In the genomic region with DNA sequence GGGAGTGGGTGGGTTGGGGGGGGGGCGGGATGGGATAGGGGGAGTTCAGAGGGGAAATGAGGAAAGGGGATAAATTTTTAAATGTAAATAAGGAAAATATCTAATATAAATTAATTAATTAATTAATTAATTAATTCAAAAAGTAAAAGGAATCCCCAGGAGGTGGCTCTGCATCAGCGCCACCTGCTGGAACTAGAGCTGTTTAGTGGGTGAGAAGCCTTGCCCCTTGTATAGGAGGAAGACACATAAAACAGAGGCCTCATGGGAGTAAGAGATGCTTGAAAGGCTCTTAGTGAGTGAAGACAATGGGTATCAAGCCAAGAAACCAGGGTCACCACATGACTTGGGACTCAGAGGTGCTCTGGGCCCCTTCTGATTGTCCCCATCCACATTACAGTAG, we compare ENCODE assay signal across 26 mouse cellular contexts. TPM values are rescaled to one million over a fixed set of nuclear protein-coding genes. Genes with fewer than 3 reads are reported as not detected.
DNase-seq lines count a peak whose midpoint lies in the region; ATAC-seq and TF ChIP-seq lines count a peak whose summit lies in the region.
"Had no signal": no experiment of that assay in that cellular context is flagged by ENCODE, and none has a peak within 500 bp of the region (broad histone marks: within the 10 kb centered on the region; RNA-seq: fewer than 3 reads in every experiment).

No protein-coding gene starts in this region.

- H3K36me3 ChIP-seq in thymus, adult 2 months (ENCODE audit: control insufficient read depth, insufficient read depth, low read length): no peaks in the 10 kb centered on the region
- no peaks in the 10 kb centered on the region for H3K36me3 ChIP-seq in heart, embryonic 10.5 days
- H3K36me3 ChIP-seq: embryonic facial prominence, embryonic 15.5 days; limb, embryonic 13.5 days had no signal

- no peaks in the 10 kb centered on the region for H3K4me1 ChIP-seq in thymus, adult 2 months (replicated peaks; ENCODE audit: control insufficient read depth, insufficient read depth, low read length)
- no peaks in the 10 kb centered on the region for H3K4me1 ChIP-seq in heart, embryonic 10.5 days
- H3K4me1 ChIP-seq: embryonic facial prominence, embryonic 15.5 days; limb, embryonic 13.5 days had no signal

- H3K27me3 ChIP-seq in thymus, adult 2 months (ENCODE audit: control insufficient read depth, insufficient read depth, low read length): no peaks in the 10 kb centered on the region
- no peaks in the 10 kb centered on the region for H3K27me3 ChIP-seq in heart, embryonic 10.5 days (ENCODE audit: insufficient read depth, poor library complexity, severe bottlenecking)
- H3K27me3 ChIP-seq: embryonic facial prominence, embryonic 15.5 days; limb, embryonic 13.5 days had no signal

- no peak for ATAC-seq in inflammation-experienced regulatory T-cells, adult 6 months
- ATAC-seq: forebrain, postnatal 0 days had no signal

- no peak for DNase-seq in layer of hippocampus, adult 2 months (ENCODE audit: low spot score in 2 of 2)
- no peak for DNase-seq in layer of hippocampus, adult 18-20 months (ENCODE audit: low spot score in 2 of 2)
- peak; percentile 48 for DNase-seq in thymus, postnatal 14 days
- no peak for DNase-seq in thymus, adult 2 months
- peak; percentile 11 for DNase-seq in induced T-regulatory cell, adult 2 months (ENCODE audit: low read depth)
- no peak for DNase-seq in heart, embryonic 10.5 days (ENCODE audit: low spot score)
- DNase-seq: adrenal gland, adult 2 months; cerebellum, adult 2 months; cerebellum, postnatal 36 days; forebrain, postnatal 0 days; kidney, adult 9 months; kidney, postnatal 36 days; lung, postnatal 4 days; right cerebral cortex, adult 18-20 months had no signal

- WGBS in thymus, adult 2 months: 86% methylated on average over 2 of the region's 2 CpGs
- 81% methylated on average over 2 of the region's 2 CpGs for WGBS in heart, embryonic 10.5 days

- TF ChIP-seq POLR2A in thymus, adult 2 months (IDR thresholded peaks at IDR 0.05; ENCODE audit: control insufficient read depth, extremely low read depth, insufficient read depth, low read length, poor library complexity): no peak

- no peak overlapping the region for H3K4me3 ChIP-seq in layer of hippocampus, adult 2 months
- H3K4me3 ChIP-seq in thymus, adult 2 months (ENCODE audit: control insufficient read depth, insufficient read depth, low read length): no peak overlapping the region
- H3K4me3 ChIP-seq in heart, embryonic 10.5 days: no peak overlapping the region
- H3K4me3 ChIP-seq: embryonic facial prominence, embryonic 15.5 days; limb, embryonic 13.5 days had no signal

- TF ChIP-seq CTCF in layer of hippocampus, adult 2 months (conservative IDR thresholded peaks at IDR 0.05): peak; percentile 51
- TF ChIP-seq CTCF in thymus, adult 2 months (IDR thresholded peaks at IDR 0.05; ENCODE audit: borderline replicate concordance, control insufficient read depth, extremely low read depth, insufficient read depth, low read length, poor library complexity): no peak

- no peaks in the 10 kb centered on the region for H3K9me3 ChIP-seq in heart, embryonic 10.5 days
- H3K9me3 ChIP-seq: embryonic facial prominence, embryonic 15.5 days; limb, embryonic 13.5 days had no signal

- peak overlapping the region; percentile 37; the same call in 1 of the 2 replicates for H3K27ac ChIP-seq in layer of hippocampus, adult 2 months
- H3K27ac ChIP-seq in thymus, adult 2 months (ENCODE audit: control insufficient read depth, insufficient read depth, low read length): no peak overlapping the region
- no peak overlapping the region for H3K27ac ChIP-seq in heart, embryonic 10.5 days
- H3K27ac ChIP-seq: embryonic facial prominence, embryonic 15.5 days; limb, embryonic 13.5 days had no signal

RNA-seq across cellular contexts. Expression of gene Fam183b, which starts 5.9 kb away (rescaled TPM):
- 1 to 10 TPM; 6.3 to 7.5 TPM for total RNA-seq in layer of hippocampus, adult 2 months (2021)
- 1 to 10 TPM; 8.4 to 8.6 TPM for total RNA-seq in layer of hippocampus, adult 18-20 months (2021)
- polyA plus RNA-seq in thymus, adult 2 months (2012; rRNA removed): 0.59 and 0.82 TPM in 2 replicates
- polyA plus RNA-seq in inflammation-experienced regulatory T-cells, adult 6 months (2017; shearing (Covaris generic)): not detected
- polyA plus RNA-seq in heart, embryonic 10.5 days (2016; fragmentation: Nextera tagmentation; extraction: Ambion mirVana): 1.0 and 1.4 TPM in 2 replicates
- total RNA-seq: gastrocnemius, adult 18-20 months had no signal
- polyA plus RNA-seq: adrenal gland, adult 2 months; C2C12; limb, embryonic 13.5 days had no signal

RNA-seq across cellular contexts. Expression of gene Olfr314, which starts 13.1 kb away (rescaled TPM):
- total RNA-seq in layer of hippocampus, adult 2 months (2021): not detected
- total RNA-seq in layer of hippocampus, adult 18-20 months (2021): not detected
- 0.08 TPM in 1 of 2 replicates, not detected in the other for polyA plus RNA-seq in thymus, adult 2 months (2012; rRNA removed)
- not detected for polyA plus RNA-seq in inflammation-experienced regulatory T-cells, adult 6 months (2017; shearing (Covaris generic))
- polyA plus RNA-seq in heart, embryonic 10.5 days (2016; fragmentation: Nextera tagmentation; extraction: Ambion mirVana): not detected in 2 replicates
- total RNA-seq: adrenal gland, adult 2 months; forebrain, postnatal 0 days; gastrocnemius, adult 18-20 months; gastrocnemius, postnatal 4 days; layer of hippocampus, postnatal 14 days; left cerebral cortex, postnatal 14 days had no signal
- polyA plus RNA-seq: adrenal gland, adult 2 months; C2C12; cerebellum, adult 2 months; embryonic facial prominence, embryonic 15.5 days; forebrain, postnatal 0 days; heart, postnatal 0 days; hindbrain, embryonic 11.5 days; limb, embryonic 13.5 days; liver, embryonic 16.5 days; small intestine, adult 2 months had no signal

RNA-seq across cellular contexts. Expression of gene Olfr313, which starts 18.9 kb away (rescaled TPM):
- total RNA-seq in layer of hippocampus, adult 2 months (2021): not detected
- not detected for total RNA-seq in layer of hippocampus, adult 18-20 months (2021)
- not detected in 2 replicates for polyA plus RNA-seq in thymus, adult 2 months (2012; rRNA removed)
- polyA plus RNA-seq in inflammation-experienced regulatory T-cells, adult 6 months (2017; shearing (Covaris generic)): not detected
- polyA plus RNA-seq in heart, embryonic 10.5 days (2016; fragmentation: Nextera tagmentation; extraction: Ambion mirVana): not detected in 2 replicates
- total RNA-seq: adrenal gland, adult 2 months; forebrain, postnatal 0 days; gastrocnemius, adult 18-20 months; gastrocnemius, postnatal 4 days; layer of hippocampus, postnatal 14 days; left cerebral cortex, postnatal 14 days had no signal
- polyA plus RNA-seq: adrenal gland, adult 2 months; C2C12; cerebellum, adult 2 months; forebrain, postnatal 0 days; hindbrain, embryonic 11.5 days; limb, embryonic 13.5 days; liver, embryonic 16.5 days; small intestine, adult 2 months had no signal

RNA-seq across cellular contexts. Expression of gene Olfr315, which starts 22.9 kb away (rescaled TPM):
- not detected for total RNA-seq in layer of hippocampus, adult 2 months (2021)
- not detected for total RNA-seq in layer of hippocampus, adult 18-20 months (2021)
- 1.4 and 1.5 TPM in 2 replicates for polyA plus RNA-seq in thymus, adult 2 months (2012; rRNA removed)
- polyA plus RNA-seq in inflammation-experienced regulatory T-cells, adult 6 months (2017; shearing (Covaris generic)): not detected
- not detected in 2 replicates for polyA plus RNA-seq in heart, embryonic 10.5 days (2016; fragmentation: Nextera tagmentation; extraction: Ambion mirVana)
- total RNA-seq: adrenal gland, adult 2 months; gastrocnemius, adult 18-20 months; gastrocnemius, postnatal 4 days; layer of hippocampus, postnatal 14 days; left cerebral cortex, postnatal 14 days had no signal
- polyA plus RNA-seq: adrenal gland, adult 2 months; C2C12; cerebellum, adult 2 months; embryonic facial prominence, embryonic 15.5 days; forebrain, postnatal 0 days; heart, postnatal 0 days; hindbrain, embryonic 11.5 days; limb, embryonic 13.5 days; liver, embryonic 16.5 days; small intestine, adult 2 months had no signal

RNA-seq across cellular contexts. Expression of gene Olfr312, which starts 33.2 kb away (rescaled TPM):
- not detected for total RNA-seq in layer of hippocampus, adult 2 months (2021)
- total RNA-seq in layer of hippocampus, adult 18-20 months (2021): not detected
- polyA plus RNA-seq in thymus, adult 2 months (2012; rRNA removed): not detected in 2 replicates
- polyA plus RNA-seq in inflammation-experienced regulatory T-cells, adult 6 months (2017; shearing (Covaris generic)): under 1 TPM in 1 of 3 experiments, not detected in 2; 0.13 TPM
- 0.04 TPM in 1 of 2 replicates, not detected in the other for polyA plus RNA-seq in heart, embryonic 10.5 days (2016; fragmentation: Nextera tagmentation; extraction: Ambion mirVana)
- total RNA-seq: adrenal gland, adult 2 months; forebrain, postnatal 0 days; gastrocnemius, adult 18-20 months; gastrocnemius, postnatal 4 days; layer of hippocampus, postnatal 14 days; left cerebral cortex, postnatal 14 days had no signal
- polyA plus RNA-seq: adrenal gland, adult 2 months; C2C12; cerebellum, adult 2 months; embryonic facial prominence, embryonic 15.5 days; forebrain, postnatal 0 days; limb, embryonic 13.5 days; liver, embryonic 16.5 days; small intestine, adult 2 months had no signal

Comparison
In these comparisons a context has a peak if more than half of its experiments do, and no peak if none do; other contexts are left out.
1. DNase-seq: peak in thymus, postnatal 14 days (single experiment) and induced T-regulatory cell, adult 2 months (single experiment); none in layer of hippocampus, adult 2 months (0 of 2), layer of hippocampus, adult 18-20 months (0 of 2), thymus, adult 2 months (single experiment) and heart, embryonic 10.5 days (single experiment).